Mouse (Mus musculus) spleen, embryonic (tissue): ENCODE results near the gene Gp1bb.

Experiments used
- CTCF ChIA-PET: fragments of 350-600 bp; sonication (Branson Sonifier 250); formaldehyde crosslinking; loops from one replicate; lab custom pipeline; 2022; lab: Charles Lee

Gp1bb gene

DNA sequence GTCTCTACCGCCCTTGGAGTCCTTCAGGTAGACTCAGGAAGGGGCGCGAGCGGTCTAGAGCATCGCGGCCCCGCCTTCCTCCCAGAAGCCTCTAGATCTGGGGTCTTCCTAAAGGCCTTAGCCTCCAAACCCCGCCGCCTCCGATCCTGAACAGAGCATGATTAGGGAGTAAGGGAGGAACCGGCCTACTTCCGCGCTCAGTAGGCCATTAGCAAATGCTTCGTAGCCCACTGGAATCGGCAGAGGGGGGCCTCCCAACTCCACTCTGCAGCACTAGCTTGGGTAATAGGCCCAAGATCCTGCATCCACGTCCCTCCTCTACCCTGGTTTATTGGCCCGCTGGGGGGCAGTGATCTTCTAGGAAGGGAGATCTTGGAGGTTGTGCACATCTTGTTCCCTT lies at the start of gene Gp1bb:
Gene Gp1bb, minus strand, starts transcription at position 385 of the 400 bp plus-strand sequence.
- CTCF ChIA-PET: no interaction called here

DNA sequence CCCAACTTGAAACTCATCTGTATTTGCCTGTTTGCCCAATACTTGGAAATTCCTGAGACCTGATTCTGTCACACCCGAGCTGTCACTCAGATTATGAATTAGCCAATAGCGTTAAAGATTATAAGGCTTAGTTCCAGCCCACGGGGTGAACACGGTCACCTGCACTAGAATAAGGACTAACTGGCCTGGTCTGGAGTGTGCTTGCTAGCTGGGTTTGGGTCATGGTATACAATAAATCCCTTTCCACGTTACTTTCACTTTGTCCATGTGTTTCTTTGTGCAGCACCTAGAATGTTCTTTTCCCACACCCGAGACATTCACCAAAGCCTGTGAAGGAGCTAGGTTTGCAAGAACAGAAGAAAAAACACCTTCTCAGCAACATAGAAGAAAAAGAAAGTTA lies 47.7 kb upstream of the Gp1bb start:
- CTCF ChIA-PET: no interaction called here

DNA sequence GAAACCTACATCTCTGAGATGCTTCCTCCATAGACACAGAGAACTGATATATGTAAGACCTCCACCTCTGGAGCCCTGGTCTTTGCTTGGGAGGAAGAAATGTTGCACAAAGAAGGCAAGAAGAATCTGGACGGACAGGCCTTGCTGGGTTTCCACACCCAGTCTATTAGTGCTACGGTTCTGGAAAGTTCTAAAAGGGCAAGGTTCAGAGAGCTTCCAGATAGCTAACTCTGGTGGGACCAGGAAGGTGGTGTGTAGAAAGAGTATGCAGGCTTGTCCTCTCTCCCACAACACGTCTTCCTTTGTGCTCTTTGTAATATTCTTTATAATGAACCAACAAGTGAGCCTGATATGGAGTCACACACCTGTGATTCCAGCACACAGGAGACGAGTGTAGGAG lies 36.4 kb upstream of the Gp1bb start:
- CTCF ChIA-PET: no interaction called here

DNA sequence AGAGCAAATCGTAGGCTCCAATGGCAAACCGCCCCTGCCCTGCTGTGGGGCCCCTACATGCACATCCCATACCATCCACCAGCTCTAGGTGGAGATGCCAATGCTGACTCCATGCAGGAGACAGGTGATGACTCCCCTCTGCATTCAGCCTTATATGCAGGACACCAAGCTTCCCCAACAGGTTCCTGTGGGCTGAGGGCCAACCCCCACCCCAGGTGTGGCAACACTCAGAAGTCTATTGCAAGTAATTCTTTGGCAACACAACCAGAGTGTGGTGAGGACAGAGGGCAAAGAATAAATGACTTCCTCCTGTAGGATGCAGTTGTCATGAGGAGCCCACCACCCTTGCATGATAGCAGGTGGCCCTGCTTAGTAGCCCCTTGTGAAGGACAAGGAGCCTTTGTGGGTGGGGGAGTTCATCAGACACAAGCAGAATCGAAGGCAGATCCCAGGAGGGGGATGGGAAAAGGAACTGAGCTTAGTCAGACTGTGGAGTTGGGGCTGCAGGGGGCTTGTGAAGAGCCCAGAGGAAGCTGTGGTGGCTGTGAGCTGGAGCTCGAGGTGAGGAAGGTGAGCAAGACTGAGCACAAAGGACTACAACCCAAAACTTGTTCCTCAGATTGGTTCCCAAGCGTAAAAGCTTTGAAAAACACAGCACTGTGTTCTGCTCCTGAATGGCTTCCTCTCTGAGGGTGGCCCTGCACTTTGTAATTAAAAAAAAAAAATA lies 33.3 kb upstream of the Gp1bb start:
- CTCF ChIA-PET: no interaction called here

DNA sequence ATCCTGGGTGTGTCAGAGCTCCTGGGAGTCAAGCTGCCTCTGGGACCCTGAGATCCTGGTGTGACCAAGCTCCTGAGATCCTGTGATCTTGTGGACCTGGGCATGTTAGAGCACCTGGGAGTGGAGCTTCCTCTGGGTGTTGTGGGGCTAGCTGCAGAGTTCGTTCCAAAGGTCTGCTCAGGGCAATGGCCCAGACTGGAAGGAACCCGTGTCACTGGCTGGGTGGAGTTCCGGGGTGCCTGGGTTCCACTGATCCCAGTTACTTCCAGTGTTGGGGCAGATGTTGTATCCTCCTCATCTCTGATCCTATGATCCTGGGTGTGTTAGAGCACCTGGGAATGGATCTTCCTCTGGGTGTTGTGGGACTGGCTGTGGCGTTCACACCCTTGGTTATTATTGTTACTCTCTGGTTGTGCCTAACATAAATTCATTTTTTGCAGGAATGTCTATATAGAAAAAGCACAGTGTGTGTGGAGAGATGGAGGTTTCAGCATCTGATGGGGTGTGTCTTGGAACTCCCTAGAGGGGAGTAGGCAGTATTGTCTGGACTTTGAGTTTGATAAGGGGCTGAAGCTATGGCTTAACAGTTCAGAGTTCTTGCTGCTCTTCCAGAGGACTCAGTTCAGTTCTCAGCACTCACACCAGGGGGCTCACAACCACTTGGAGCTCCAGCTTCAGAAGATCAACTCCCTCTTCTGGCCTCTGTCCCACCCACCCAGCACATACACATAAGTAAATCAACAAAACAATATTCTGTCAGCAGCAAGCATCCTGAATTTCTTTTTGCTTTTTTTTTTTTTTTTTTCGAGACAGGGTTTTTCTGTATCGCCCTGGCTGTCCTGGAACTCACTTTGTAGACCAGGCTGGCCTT lies 31.3 kb upstream of the Gp1bb start:
- CTCF ChIA-PET: no interaction called here

DNA sequence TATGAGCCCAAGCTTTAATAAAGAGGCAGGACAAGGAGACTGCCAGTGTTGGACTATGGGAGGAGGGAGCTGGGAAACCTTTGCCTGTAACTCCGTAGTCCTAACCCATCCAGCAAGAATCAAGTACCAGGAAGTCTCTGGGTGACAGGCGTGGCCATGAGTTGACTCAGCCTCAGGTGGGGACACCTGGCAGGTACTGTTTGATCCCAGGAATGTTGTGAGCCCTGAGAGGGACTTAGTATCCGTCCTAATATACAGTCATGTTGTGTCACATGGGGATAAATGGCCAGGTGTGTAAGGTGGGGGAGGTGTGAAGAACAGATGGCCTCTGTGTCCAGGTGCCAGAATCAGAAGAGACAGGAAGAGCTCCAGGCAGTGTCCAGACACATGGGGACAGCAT lies 26.9 kb upstream of the Gp1bb start:
- CTCF ChIA-PET: no interaction called here

DNA sequence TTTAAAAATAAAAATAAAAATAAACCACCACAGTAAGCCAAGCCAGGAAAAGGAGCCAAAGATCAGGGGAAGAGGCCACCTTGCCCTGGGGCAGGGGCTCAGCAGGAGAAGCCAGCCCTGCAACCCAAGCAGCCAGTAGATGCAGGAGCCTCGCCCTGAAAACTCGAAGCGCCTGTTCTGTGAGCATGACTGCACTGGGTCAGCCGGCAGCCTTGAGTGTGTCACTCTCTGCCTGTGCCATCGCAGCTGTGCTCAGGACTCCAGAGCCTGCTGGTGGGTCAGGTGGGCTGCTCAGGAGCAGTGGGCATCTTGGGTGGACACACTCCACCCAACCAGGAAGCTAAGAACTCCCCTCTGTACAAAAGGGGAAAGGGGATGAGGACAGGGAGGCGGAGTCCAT lies 23.1 kb upstream of the Gp1bb start:
- CTCF ChIA-PET: no interaction called here

DNA sequence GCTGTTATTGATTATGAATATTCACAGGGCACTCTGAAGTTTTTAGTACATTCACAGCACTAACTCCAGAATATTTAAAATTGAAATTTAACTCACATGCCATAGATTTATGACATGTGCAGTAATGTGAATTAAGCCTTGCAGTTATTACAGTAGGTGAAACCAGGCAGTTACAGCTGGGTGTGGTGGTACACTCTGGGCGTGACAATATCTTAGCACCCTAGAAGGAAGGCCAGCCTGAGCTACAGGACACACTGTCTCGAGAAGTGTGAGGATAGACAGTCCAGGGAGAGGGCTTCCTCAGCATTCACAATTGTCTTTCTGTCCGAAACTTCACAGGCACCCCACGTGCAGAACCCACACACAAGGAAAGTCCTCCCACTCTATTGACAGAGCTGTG lies 22.3 kb upstream of the Gp1bb start:
- CTCF ChIA-PET: no interaction called here

DNA sequence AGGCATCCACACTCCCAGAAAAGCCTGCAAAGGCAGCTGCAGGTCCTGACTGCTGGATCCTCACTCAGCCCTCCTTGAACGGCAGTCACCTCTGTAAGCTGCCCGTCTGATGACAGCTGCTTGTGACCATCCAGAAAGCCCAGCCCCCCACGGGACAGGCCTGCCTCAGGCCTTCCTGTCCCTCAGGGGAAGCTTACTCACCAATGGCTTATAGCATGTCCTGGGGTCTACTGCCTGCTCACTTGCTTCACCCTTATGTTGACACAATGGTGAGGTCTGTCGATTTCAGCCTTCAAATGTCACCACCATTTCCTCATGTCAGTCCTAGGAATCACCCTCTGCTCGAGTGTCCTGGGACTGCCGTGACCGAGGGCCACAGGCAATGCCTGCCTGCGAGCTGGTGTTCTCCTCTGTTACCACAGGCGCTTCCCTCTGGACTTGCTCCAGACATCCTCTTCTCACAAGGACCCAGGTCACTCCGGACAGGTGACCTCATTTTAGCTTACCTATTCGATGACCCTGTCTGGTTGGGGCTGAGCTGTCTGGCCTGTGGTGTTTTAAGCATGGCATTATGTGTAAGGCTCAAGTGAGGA lies 21.3 kb upstream of the Gp1bb start:
- CTCF ChIA-PET: interaction anchor here (0.8 kb wide), 1 partner anchor 23 kb away, joined by 3 read pairs; no protein-coding TSS in a partner anchor

DNA sequence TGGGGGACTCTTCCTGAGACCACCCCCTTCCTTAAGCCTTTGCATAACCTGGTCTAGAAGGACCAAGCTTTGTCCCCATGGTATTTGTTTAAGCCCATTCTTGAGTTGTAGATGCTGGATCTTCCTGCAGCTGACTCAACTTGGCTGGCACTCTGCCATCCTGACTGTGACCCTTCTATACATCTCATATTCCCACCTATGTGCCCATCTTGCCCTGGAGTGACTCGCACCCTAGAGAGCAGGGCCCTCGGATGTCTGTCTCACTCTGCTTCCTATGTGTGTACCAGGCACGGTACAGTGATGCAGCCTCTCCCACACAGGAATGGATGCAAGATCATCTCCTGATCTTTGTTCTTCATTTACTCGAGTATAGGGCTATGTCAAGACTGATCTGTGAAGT lies 20.7 kb upstream of the Gp1bb start:
- CTCF ChIA-PET: no interaction called here

DNA sequence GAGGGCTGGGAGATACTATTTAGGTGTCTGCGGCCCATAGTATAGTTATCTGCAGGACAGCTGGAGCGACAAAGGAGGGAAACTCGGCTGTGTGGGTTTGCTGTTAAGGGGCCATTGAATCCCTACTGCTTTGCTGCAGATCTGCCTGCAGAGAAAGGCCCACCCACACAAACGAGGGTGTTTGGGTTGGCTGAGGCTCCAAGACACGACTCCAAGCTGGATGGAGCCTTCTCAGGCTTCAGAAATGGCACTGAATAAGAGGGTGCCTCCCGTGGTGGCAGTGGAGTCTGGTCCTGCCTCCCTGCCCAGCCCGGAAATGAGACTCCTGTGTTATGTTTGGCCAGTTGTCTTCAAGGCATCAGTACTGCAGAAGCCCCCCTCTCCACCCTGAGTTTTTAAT lies 20.1 kb upstream of the Gp1bb start:
- CTCF ChIA-PET: no interaction called here

DNA sequence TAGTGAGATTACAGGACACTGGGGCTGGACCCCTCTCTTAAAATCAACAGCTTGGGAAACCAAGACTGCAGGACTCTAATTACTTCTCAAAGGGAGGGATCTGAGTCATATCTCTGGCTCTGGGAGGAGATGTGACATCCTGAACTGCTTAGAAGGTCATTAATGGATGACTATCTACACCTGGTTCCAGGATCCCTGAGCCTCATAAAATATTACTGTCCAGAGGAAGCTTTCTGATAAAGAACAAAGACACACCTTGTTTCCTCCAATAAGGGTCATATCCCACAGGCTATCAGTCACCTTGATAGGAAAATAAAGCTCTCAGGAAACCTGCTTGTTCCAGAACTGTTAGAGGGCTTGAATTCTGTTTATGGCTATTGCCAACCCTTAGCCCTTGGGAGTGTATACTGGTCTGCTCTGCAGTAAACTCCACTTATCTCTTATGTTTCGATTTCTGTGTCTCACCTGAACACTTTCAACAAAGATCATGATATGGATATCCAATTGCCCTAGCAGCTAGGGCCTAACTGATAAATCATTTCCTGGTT lies 17.3 kb upstream of the Gp1bb start:
- CTCF ChIA-PET: no interaction called here

DNA sequence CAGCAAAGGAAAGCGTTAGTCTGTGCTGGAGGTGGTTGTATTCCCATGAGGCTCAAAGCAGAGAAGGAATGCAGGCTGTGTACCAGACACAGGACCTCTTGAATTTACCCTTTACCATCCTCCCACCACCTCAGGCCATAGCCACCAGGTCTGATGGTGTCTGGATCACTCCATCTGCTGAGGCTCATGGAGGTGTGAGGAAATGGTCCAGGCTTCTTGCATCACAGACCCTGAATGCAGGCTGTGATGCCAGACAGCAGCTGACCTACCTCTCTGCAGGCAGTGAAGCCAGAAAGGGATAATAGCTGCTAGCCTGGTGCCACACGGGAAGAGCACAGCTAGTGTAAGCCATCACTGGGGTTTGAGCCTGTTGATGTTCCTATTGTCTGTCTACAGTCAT lies 16.2 kb upstream of the Gp1bb start:
- CTCF ChIA-PET: no interaction called here

DNA sequence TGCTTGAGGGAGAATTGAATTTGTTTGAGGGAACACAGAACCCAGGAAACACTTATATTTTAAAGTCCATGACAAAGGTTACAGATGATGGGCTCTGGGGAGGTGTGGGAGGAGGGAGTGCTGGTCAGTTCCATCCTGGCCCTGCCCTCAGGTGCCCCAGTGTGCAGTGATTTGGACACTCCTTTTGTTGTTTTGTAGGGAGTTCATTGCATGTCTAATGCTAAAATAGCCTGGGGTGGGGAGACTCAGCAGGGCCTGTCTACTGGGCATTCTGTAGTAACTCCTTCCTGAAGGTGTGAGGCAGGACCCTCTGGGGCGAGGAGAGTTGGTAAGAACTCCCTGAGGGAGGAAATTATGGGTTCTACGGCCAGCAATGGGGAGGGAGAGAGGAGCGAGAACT lies 14.6 kb upstream of the Gp1bb start:
- CTCF ChIA-PET: no interaction called here

DNA sequence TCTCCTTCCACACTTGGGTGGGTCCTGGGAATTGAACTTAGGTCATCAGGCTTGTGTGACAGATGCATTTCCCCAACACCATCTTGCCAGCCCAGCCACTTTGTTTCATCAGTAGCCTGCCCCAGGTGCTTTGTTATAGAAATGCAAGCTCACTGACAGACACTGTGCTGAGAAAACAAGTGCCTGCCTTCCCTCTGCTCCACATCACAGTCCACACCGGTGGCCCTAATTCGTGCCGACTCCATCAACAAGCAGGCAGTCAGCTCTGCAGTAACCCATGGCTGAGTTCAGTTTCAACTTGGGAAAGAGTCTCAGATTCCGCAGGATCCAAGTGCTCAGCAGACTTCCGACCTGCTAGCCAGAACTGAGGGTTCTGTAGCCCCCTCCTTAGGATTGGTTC lies 14.2 kb upstream of the Gp1bb start:
- CTCF ChIA-PET: no interaction called here

DNA sequence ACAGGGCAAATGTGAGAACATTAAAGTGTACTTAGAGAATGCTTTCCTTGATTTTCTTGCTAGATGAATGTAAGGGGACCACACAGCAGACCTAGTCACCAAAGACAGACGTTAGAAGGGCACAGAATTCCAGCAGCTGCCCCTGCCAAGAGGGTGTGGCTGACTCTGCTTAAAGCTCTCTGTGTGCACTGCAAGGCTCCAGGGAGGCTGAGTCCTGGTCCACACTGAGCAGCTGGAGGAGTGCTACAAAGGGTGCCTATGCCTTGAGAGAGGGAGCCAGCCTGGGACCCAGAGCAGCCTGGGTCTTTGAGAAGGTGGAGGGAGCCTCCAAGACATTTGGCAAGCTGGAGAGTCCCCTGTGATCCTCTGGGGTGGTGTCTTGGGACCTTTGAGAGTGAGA lies 11.1 kb upstream of the Gp1bb start:
- CTCF ChIA-PET: no interaction called here

DNA sequence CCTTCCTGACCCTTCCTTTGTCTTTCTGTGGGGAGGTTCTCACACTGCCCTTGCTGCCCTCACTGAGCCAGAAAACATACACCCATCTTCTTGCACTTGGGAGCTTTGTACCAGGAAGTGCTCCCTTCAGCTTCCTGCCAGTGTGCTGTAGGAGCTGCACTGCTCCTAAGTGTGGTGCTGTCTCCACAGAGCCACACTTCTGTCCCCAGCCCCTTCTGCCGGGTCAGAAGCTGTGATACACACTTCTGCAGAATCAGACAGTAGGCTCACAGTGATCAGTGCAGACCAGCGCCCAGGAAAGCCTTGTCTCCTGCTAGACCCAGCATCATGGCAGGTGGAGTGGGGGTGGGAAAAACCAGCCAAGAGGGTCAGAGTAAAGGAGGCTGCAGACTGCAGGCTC lies 10.6 kb upstream of the Gp1bb start:
- CTCF ChIA-PET: interaction anchor here (1.8 kb wide), 1 partner anchor 15 kb away, joined by 4 read pairs; no protein-coding TSS in a partner anchor

DNA sequence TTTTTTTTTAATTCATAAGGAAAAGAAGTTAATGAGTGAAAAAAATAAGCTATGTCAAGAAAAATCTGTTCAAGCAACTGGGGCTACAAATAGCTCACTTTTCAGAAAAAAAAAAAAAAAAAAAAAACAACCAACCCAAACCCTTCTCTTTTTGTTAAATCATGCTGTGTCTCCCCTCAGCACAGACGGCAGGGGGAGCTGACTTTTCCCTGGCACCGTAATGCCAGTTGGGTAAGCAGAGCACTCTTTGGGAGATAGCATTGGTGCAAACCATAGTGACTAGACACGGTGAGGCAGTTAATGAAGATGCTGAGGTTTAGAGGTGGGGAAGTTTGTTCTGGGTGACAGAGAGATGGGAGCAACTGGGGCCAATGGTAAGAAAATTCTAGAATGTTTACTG lies 9.9 kb upstream of the Gp1bb start:
- CTCF ChIA-PET: interaction anchor here (0.6 to 1.8 kb wide), 3 partner anchors 14 to 901 kb away, joined by 4 to 7 read pairs (median 4); no protein-coding TSS in a partner anchor

DNA sequence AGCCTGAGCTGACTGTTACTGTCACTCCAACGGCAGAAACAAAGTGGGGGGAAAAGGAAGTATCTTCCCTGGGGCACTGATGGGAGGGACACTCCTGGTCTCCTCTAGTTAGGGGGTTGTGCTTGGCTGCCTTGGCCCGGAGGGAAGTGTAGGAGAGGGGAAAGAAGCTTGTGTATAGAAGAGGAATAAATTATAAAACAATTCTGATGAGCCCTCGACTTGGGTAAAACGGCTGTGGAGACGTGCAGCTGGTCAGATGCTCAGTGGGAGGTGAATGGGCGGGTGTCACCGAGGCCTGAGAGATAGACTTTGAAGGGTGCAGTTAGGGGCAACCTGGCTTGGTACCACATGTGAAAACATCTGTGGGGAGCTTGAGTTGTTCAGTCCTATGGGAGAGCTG lies 8.9 kb upstream of the Gp1bb start:
- CTCF ChIA-PET: interaction anchor here (1.8 kb wide), 1 partner anchor 13 kb away, joined by 4 read pairs; no protein-coding TSS in a partner anchor

DNA sequence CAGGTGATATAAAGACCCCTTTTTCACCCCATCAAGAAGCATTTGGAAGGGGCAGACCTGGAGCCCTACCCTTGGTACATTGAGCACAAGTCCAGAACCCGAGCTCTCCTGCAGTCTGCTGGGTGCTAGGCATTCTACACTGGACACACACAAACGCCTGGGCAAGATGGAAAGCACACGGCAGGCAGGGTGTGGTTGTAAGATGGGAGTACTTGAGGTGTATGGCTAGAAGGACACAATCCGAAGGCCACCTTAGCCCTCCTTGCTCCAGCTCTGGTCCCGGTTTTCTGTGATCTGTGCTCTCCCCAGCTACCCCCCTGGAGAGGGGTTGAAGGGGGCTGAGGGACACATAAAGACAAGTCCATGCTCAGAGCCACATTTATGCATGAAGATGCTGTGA lies 8.1 kb upstream of the Gp1bb start:
- CTCF ChIA-PET: no interaction called here

DNA sequence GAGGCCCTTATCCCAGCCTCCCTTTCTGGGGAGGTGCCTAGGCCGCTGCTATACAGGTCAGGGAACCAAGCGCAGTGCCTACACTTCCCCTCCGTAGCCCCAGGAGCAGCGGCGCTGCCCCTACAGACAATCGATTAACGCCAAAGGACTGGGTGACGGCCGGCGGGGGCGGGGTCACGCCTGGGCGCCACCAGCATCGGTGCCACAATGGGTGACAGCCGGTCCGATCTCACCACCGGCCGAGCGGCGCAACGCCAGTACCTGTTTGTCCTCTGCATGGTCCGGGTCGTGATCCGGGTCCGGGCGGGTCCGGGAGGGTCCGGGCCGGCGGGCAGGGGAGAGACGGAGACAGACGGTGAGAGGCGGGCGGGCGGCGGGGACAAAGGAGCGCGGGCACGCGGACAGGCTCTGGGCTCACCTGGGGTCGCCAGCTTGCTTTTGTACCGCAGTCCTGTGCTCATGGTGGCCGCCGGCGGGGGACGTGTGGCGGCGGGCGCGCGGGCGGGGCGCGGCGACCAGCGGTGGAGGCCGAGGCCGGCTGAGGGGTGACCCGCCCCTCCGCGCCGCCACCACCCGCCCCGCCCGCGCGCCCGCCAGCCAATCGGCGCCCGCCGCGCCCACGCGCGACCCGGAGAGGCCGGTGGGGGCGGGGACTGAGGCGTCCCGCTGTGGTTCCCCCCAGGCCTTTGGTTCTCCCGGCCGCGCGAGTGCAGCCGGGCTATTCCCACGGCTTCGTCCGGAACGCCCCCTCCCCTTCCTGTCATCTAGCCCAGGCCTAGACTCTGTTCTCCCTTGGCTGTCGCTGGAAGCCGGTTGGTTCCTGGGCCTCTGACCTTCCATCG lies 7.4 kb upstream of the Gp1bb start, which contains the start of gene Sept5:
Gene Sept5, minus strand, starts transcription at position 565 of the 842 bp plus-strand sequence.
- CTCF ChIA-PET: no interaction called here
